Mouse (Mus musculus): ENCODE measurements around the gene Cyth3. TPM values are rescaled to one million over a fixed set of nuclear protein-coding genes. Genes with fewer than 3 reads are reported as not detected.

Cyth3 gene
- 11.8 TPM for polyA plus RNA-seq (2017; shearing (Covaris generic))

GRCm38 (mm10) chr5:143621893-143622622, at the start of gene Cyth3:
Gene Cyth3 (plus strand): TSS chr5:143622447.

GRCm38 (mm10) chr5:143732180-143732891, 110.1 kb downstream of the Cyth3 start, which contains the start of gene Usp42:
Gene Usp42 (minus strand): TSS chr5:143732280.

Other genes with a start within 250 kb of the Cyth3 start
- 33.8 TPM for gene Kdelr2, start 218.6 kb upstream of the Cyth3 start, polyA plus RNA-seq (2017; shearing (Covaris generic))
- 10.6 TPM for gene Daglb, start 157.9 kb upstream of the Cyth3 start, polyA plus RNA-seq (2017; shearing (Covaris generic))
- gene Rac1, start 94.4 kb upstream of the Cyth3 start, polyA plus RNA-seq (2017; shearing (Covaris generic)), result 514 TPM
- gene Usp42, start 109.8 kb downstream of the Cyth3 start, polyA plus RNA-seq (2017; shearing (Covaris generic)), result 23.5 TPM
- 46.7 TPM for gene Eif2ak1, start 195.3 kb downstream of the Cyth3 start, polyA plus RNA-seq (2017; shearing (Covaris generic))